Mouse (Mus musculus) heart, adult 2 months (tissue): Measurements from ENCODE around the gene Ikzf3. TPM values are rescaled to one million over a fixed set of nuclear protein-coding genes. Genes with fewer than 3 reads are reported as not detected.

Source experiments
- DNase-seq, 2 experiments: peaks; one replicate each; pipeline ENCODE4 v3.0.0; 2021
- H3K27ac ChIP-seq: fragments of 200-600 bp; 2 replicates; pipeline ENCODE4 v1.8.1; 2022
- H3K27me3 ChIP-seq: fragments of 200-500 bp; 2 replicates; pipeline ENCODE4 v1.6.1; 2012; ENCODE audit warnings: mild to moderate bottlenecking, low read length, inconsistent platforms, mixed read lengths; ENCODE audit not compliant: control insufficient read depth, insufficient read depth
- H3K36me3 ChIP-seq: fragments of 200-500 bp; 2 replicates; pipeline ENCODE4 v1.6.1; 2012; ENCODE audit warnings: low read length, inconsistent platforms; ENCODE audit not compliant: control insufficient read depth, insufficient read depth
- H3K4me1 ChIP-seq: fragments of 200-500 bp; 2 replicates; pipeline ENCODE4 v1.6.1; 2011; ENCODE audit warnings: low read length; ENCODE audit not compliant: control insufficient read depth, insufficient read depth
- H3K4me3 ChIP-seq: fragments of 200-600 bp; 2 replicates; pipeline ENCODE4 v1.8.1; 2022
- H3K79me2 ChIP-seq: fragments of 200-500 bp; replicated peaks from 2 replicates; pipeline ENCODE4 v1.6.1; 2012; ENCODE audit warnings: mild to moderate bottlenecking, inconsistent platforms, low read length, moderate library complexity, mixed read lengths; ENCODE audit not compliant: control insufficient read depth, insufficient read depth
- H3K9ac ChIP-seq: fragments of 200-500 bp; 2 replicates; pipeline ENCODE4 v1.6.1; 2012; ENCODE audit warnings: low read depth, mild to moderate bottlenecking, control low read depth, inconsistent platforms, low read length, mixed read lengths
- CTCF ChIP-seq: fragments of 200-600 bp; IDR thresholded peaks from 2 replicates; pipeline ENCODE4 v1.8.1; 2022; ENCODE audit warnings: antibody characterized with exemption, mild to moderate bottlenecking, moderate library complexity
- EP300 ChIP-seq: fragments of 200-500 bp; IDR thresholded peaks from 2 replicates; pipeline ENCODE4 v1.6.1; 2011; ENCODE audit warnings: low read depth, low read length, control low read depth; ENCODE audit not compliant: insufficient read depth
- POLR2A ChIP-seq: fragments of 200-500 bp; IDR thresholded peaks from 2 replicates; pipeline ENCODE4 v1.6.1; 2011; ENCODE audit warnings: mild to moderate bottlenecking, low read depth, low read length, control low read depth; ENCODE audit not compliant: insufficient read depth
- whole genome bisulfite sequencing: fragments of 180-500 bp; shearing (Covaris S2); methylation state at CpG from one replicate; pipeline ENCODE4 v1.1.7; 2018; 5-methylcytosine and 5-hydroxymethylcytosine counted together
- intact Hi-C: fragments of 180-260 bp; cut with DNase I; formaldehyde crosslinking; loops from one replicate; pipeline ENCODE4 v1.15.1; 2025
- polyA plus RNA-seq: library from polyadenylated mRNA; depleted of rRNA; stranded (reverse); fragments of >200 nt; gene quantifications from 2 replicates; pipeline ENCODE4 v1.2.3, GENCODE M21; 2012
- total RNA-seq, 2 experiments: library from RNA; stranded (reverse); gene quantifications; 2 replicates each; pipeline ENCODE4 v1.2.3; 2021

Ikzf3 gene
- total and polyA plus RNA-seq, 3 experiments: 0.94 to 1.5 (median 1.5) TPM

- Histone ChIP-seq H3K9ac (no peak overlapping the region), H3K79me2 (no peaks in the 10 kb centered on the region), H3K27ac (no peak overlapping the region), H3K27me3 (no peaks in the 10 kb centered on the region), H3K4me3 (no peak overlapping the region), H3K4me1 (peaks cover 1% of the 10 kb centered on the region; the same call in 1 of the 2 replicates), H3K36me3 (no peaks in the 10 kb centered on the region)
- peak in 1 of 2 experiments; percentile 46 for DNase-seq
- no peak for TF ChIP-seq CTCF
- TF ChIP-seq EP300: no peak
- no peak for TF ChIP-seq POLR2A
- intact Hi-C loops: loop anchor here (5.0 kb wide), 1 partner anchor 102 kb away; the partner anchor contains the start of gene Stard3
- 31% methylated on average over 11 of the region's 11 CpGs for WGBS
These were observed 86.6 kb downstream of the Ikzf3 start for GRCm38 (mm10) chr11:98459071-98459741.

GRCm38 (mm10) chr11:98458121-98458990 is 87.5 kb downstream of the Ikzf3 start:
- no peaks in the 10 kb centered on the region for H3K36me3 ChIP-seq
- peaks cover 1% of the 10 kb centered on the region; the same call in 1 of the 2 replicates for H3K4me1 ChIP-seq
- intact Hi-C loops: loop anchor here (5.0 kb wide), 1 partner anchor 101 kb away; the partner anchor contains the start of gene Stard3
- 5% methylated on average over 28 of the region's 30 CpGs for WGBS
- peak in 1 of 2 experiments; percentile 37 for DNase-seq
- H3K9ac ChIP-seq: peak overlapping the region; percentile 53
- peak overlapping the region; percentile 52 for H3K4me3 ChIP-seq
- H3K27ac ChIP-seq: no peak overlapping the region
- H3K27me3 ChIP-seq: no peaks in the 10 kb centered on the region
- H3K79me2 ChIP-seq: no peaks in the 10 kb centered on the region
- TF ChIP-seq CTCF (no peak), EP300 (no peak), POLR2A (no peak)

DNA sequence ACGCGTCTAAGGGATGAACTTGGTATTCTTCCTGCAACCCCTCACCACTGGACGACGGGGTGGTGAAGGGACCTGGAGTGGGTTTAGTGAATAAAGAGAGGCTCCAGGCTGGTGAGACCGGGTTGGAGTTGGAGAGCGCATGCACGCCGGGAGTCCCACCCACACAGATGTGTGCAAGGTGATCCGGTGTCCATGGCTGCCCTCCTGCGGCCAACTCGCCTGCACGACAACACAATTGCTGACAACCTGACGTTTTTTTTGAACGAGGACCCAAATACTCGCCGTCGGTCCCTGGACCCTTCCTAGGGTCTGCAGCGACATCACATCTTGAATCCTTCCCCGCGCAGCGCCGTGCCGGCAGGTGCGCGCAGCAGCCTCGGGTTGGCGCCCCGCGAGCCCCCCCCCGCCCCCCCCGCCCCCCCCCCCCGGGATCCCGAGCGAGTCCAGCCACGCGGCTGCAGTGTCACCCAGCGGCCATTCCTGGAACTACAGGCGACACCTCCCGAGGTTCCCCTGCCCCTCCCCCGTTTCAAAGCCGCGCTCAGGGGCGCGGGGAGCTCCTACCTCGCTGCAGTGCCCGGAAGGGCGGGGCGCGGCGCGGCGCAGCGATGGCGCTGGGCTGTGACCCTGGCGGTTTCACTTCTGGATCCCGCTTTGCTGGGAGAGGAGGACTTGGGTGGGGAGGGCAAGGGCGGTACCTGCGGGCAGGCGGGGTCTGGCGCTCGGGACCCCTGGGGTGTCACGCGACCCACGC is 88.3 kb downstream of the Ikzf3 start:
- peaks cover 1% of the 10 kb centered on the region; the same call in 1 of the 2 replicates for H3K4me1 ChIP-seq
- peak overlapping the region; percentile 53 for H3K9ac ChIP-seq
- TF ChIP-seq CTCF: peak; percentile 83
- TF ChIP-seq EP300: no peak
- no peak for TF ChIP-seq POLR2A
- H3K79me2 ChIP-seq: no peaks in the 10 kb centered on the region
- intact Hi-C loops: loop anchor here (2.0 to 5.0 kb wide), 3 partner anchors 100 to 193 kb away; partner anchors contain the start of gene Stard3
- no peaks in the 10 kb centered on the region for H3K36me3 ChIP-seq
- no peaks in the 10 kb centered on the region for H3K27me3 ChIP-seq
- under 1% methylated on average over 52 of the region's 64 CpGs for WGBS
- no peak overlapping the region for H3K27ac ChIP-seq
- peak; percentile 89 to 90 for DNase-seq
- H3K4me3 ChIP-seq: peak overlapping the region; percentile 52

GRCm38 (mm10) chr11:98456945-98457344 is 88.9 kb downstream of the Ikzf3 start:
- peaks cover 1% of the 10 kb centered on the region; the same call in 1 of the 2 replicates for H3K4me1 ChIP-seq
- no peaks in the 10 kb centered on the region for H3K79me2 ChIP-seq
- no peaks in the 10 kb centered on the region for H3K36me3 ChIP-seq
- no peak for DNase-seq
- intact Hi-C loops: loop anchor here (2.0 to 5.0 kb wide), 3 partner anchors 100 to 192 kb away; partner anchors contain the start of gene Stard3
- no peak overlapping the region for H3K27ac ChIP-seq
- TF ChIP-seq POLR2A (no peak), CTCF (no peak)
- 18% methylated on average over 9 of the region's 9 CpGs for WGBS
- H3K9ac ChIP-seq: peak overlapping the region; percentile 7; the same call in 1 of the 2 replicates
- no peaks in the 10 kb centered on the region for H3K27me3 ChIP-seq
- peak overlapping the region; percentile 52 for H3K4me3 ChIP-seq

DNA sequence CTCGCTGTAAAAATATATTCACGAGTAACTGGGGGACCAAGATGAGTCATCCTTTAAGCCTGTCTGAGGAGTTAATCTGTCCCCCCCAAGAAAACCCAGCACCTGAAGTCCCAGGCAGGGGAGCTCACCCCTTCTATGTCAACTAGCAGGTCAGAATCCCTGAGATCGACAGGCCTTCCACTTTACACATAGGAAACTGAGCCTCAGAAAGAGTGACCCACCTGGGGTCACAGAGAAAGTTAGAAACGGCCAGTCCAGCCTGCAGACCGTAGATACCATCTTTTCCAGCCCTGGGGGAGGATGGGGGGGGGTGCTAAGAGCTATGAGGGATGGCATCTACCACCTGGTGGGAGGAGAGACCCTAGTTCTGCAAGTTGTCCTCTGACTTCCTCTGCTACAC is 89.3 kb downstream of the Ikzf3 start:
- 64% methylated on average over 5 of the region's 5 CpGs for WGBS
- TF ChIP-seq POLR2A (no peak), CTCF (no peak), EP300 (no peak)
- Histone ChIP-seq H3K4me3 (no peak overlapping the region), H3K79me2 (no peaks in the 10 kb centered on the region), H3K27ac (no peak overlapping the region), H3K4me1 (peaks cover 1% of the 10 kb centered on the region; the same call in 1 of the 2 replicates), H3K9ac (no peak overlapping the region), H3K36me3 (no peaks in the 10 kb centered on the region), H3K27me3 (no peaks in the 10 kb centered on the region)
- no peak for DNase-seq
- intact Hi-C loops: loop anchor here (2.0 to 5.0 kb wide), 3 partner anchors 99 to 192 kb away; partner anchors contain the start of gene Stard3
